Mouse (Mus musculus) bone marrow, adult 2 months (tissue): ENCODE measurements around the gene Cxcl9. TPM values are rescaled to one million over a fixed set of nuclear protein-coding genes. Genes with fewer than 3 reads are reported as not detected.

Experiments
- H3K27ac ChIP-seq: fragments of 200-500 bp; 2 replicates; pipeline ENCODE4 v1.5.1; 2012; ENCODE audit warnings: low read depth, mild to moderate bottlenecking, control low read depth, inconsistent platforms, low read length; ENCODE audit not compliant: control insufficient read depth, poor library complexity, insufficient read depth
- H3K4me1 ChIP-seq: fragments of 200-500 bp; 2 replicates; pipeline ENCODE4 v1.6.1; 2011; ENCODE audit warnings: low read length; ENCODE audit not compliant: control insufficient read depth, insufficient read depth
- H3K4me3 ChIP-seq: fragments of 200-500 bp; replicated peaks from 2 replicates; pipeline ENCODE3; 2011; ENCODE audit warnings: mild to moderate bottlenecking, low read depth, low read length, control low read depth; ENCODE audit not compliant: control insufficient read depth
- CTCF ChIP-seq: fragments of 200-500 bp; IDR thresholded peaks from 2 replicates; pipeline ENCODE4 v1.5.1; 2011; ENCODE audit warnings: low read length, control low read depth; ENCODE audit not compliant: control insufficient read depth, insufficient read depth
- POLR2A ChIP-seq: fragments of 200-500 bp; IDR thresholded peaks from 2 replicates; pipeline ENCODE4 v1.6.1; 2011; ENCODE audit warnings: low read depth, mild to moderate bottlenecking, control low read depth, low read length, borderline replicate concordance; ENCODE audit not compliant: control insufficient read depth
- WGBS: fragments of 180-500 bp; shearing (Covaris S2); methylation state at CpG from one replicate; pipeline ENCODE4 v1.1.7; 2018; 5-methylcytosine and 5-hydroxymethylcytosine counted together
- polyA plus RNA-seq: library from polyadenylated mRNA; stranded (reverse); fragments of >200 nt; gene quantifications from 2 replicates; pipeline ENCODE4 v1.2.4, GENCODE M21; 2011; ENCODE audit warnings: low replicate concordance; ENCODE audit not compliant: missing spikeins, insufficient read depth, insufficient read length

Cxcl9 gene
- polyA plus RNA-seq, 1 experiment: 1.7 TPM

DNA sequence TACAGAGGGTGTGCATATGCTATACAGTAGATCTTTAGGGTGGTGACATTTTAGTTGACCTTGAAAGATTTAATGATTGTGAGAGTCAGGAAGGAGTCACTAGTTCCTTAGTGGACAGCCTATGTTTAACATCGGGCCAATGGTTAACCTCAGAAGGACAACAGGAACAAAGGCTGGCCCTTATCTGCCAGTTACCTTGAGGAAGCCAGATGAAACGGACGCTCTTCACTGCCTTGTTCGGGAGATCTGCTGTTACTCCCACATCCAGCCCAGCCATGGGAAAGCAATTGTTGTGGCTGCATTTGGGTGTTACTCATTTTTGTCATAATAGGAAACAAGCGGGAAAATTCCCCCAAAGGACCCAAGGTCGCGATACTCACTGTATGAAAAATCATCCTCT lies 14.1 kb downstream of the Cxcl9 start:
- WGBS: 33% methylated on average over 7 of the region's 7 CpGs
- TF ChIP-seq POLR2A (no peak), CTCF (no peak)
- Histone ChIP-seq H3K4me3 (no peak overlapping the region), H3K27ac (no peak overlapping the region), H3K4me1 (no peaks in the 10 kb centered on the region; the same call in 1 of the 2 replicates)

- peaks cover 2% of the 10 kb centered on the region for H3K4me1 ChIP-seq
- H3K27ac ChIP-seq: no peak overlapping the region
- WGBS: 14% methylated on average over 13 of the region's 13 CpGs
- TF ChIP-seq POLR2A (no peak), CTCF (no peak)
- no peak overlapping the region for H3K4me3 ChIP-seq
Observed at GRCm38 (mm10) chr5:92312046-92312715, 15.7 kb downstream of the Cxcl9 start.

DNA sequence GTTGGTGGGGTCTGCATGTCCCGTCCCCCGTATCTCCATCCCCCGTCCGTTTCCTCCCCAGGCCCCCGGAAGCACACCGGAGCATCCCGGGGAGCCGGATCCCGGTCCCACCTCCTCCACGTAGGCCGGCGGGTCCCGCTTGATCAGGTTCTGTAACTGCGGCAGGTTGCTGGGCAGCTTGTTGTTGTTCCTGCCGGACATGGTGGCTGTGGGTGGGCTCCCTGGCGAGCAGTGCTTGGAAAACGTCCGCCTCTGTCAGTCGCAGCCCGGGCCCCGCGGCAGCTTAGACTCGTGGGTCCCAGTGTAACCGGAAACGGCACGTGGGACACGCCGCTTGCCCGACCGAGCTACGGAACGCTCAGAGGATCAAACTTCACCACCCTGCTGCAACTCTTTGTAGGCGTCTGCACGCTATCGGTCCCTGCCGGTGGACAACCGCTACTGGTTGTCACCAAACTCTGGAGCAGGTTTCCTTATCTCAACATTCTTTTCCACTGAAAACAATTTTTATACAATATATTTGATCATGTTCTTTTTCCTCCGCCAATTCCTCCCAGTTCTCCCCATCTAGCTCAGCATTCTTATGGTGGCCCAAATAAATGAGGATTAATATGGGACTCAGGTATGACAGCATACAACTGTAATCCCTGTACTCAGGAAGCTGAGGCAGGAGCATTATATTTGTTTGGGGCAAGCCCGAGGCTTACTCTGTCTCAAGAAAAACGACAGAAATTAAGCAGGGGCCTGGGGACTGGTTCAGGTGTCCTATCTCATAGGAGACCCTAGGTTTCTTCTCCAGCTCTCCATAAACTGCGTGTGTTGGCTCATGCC lies 18.0 kb downstream of the Cxcl9 start, which contains the start of gene Sdad1:
Gene Sdad1, minus strand, starts transcription at position 799 of the 831 bp plus-strand sequence.
- TF ChIP-seq POLR2A (peak; percentile 69; the same call in 1 of the 2 replicates), CTCF (peak; percentile 64)

DNA sequence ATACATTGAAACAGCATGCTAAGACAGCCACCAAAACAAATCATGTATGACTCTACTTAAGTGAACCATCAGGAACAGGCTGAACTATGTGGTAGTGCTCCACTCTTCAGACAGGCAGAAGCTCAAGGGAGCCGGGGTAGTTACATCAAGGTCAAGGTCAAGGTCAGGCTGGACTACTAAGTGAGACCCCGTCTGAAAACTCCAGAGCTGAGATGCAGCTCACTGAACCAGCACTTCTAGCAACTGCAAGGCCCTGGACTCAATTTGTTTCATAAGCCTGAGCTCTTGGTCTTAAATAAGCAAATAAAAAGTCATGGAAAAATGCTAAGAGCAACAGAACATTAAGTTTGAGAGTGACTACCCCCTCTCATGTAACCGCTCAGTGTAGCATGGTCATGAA lies 23.6 kb downstream of the Cxcl9 start:
- Histone ChIP-seq H3K4me1 (peaks cover 2% of the 10 kb centered on the region), H3K27ac (no peak overlapping the region), H3K4me3 (no peak overlapping the region)
- TF ChIP-seq CTCF: no peak
- TF ChIP-seq POLR2A: no peak
- 84% methylated on average over 3 of the region's 3 CpGs for WGBS

More for the DNA sequence above, 18.0 kb downstream of the Cxcl9 start, which contains the start of gene Sdad1:
- no peak within 1 kb of the TSS for H3K27ac ChIP-seq
- WGBS: 3% methylated on average over 41 of the region's 41 CpGs
- H3K4me3 ChIP-seq: peak within 1 kb of the TSS; percentile 94
- H3K4me1 ChIP-seq: peaks cover 2% of the 10 kb centered on the region

GRCm38 (mm10) chr5:92302149-92302840 lies 25.6 kb downstream of the Cxcl9 start:
- no peaks in the 10 kb centered on the region; the same call in 1 of the 2 replicates for H3K4me1 ChIP-seq
- H3K4me3 ChIP-seq: no peak overlapping the region
- no peak overlapping the region for H3K27ac ChIP-seq
- TF ChIP-seq POLR2A (no peak), CTCF (no peak)
- WGBS: 84% methylated on average over 13 of the region's 13 CpGs

- 87% methylated on average over 2 of the region's 2 CpGs for WGBS
- Histone ChIP-seq H3K27ac (no peak overlapping the region), H3K4me3 (no peak overlapping the region), H3K4me1 (no peaks in the 10 kb centered on the region)
- no peak for TF ChIP-seq POLR2A
- TF ChIP-seq CTCF: no peak
Observed at GRCm38 (mm10) chr5:92294525-92294924, 33.4 kb downstream of the Cxcl9 start.

DNA sequence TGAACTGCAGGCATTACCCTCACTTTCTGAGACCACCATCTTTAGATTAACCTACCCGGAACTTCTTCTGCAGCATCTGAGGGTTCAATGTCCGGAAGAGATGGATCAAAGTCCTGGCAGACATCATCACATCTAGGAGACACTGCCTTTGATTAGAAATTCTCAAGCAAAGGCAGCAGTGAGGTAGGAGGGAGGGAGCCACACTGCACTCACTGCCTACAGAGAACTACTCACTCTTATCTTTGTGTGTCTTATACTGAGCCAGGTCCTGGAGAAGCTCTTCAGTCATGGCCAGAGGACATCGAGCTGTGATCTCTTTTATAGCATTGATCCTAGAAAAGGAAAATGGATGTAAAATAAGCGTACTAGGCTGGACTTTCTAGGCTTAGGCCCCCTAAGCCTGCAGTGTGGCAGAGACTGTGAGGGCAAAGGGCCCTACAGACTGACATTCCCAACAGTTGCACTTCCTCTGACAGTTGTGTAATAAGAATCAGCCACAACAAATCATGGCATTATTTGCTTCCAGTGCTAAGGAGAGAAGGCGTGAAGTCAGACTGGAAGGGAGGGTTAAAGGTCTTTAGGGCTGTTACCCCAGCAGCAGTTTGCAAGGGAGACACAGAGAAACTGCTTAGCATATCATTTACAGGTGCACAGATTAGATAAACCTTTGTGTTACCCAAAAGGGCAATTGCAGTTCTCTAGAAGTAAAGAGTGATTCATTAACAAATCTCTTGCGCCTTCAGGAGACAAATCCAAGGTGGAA lies 36.0 kb downstream of the Cxcl9 start:
- Histone ChIP-seq H3K4me1 (no peaks in the 10 kb centered on the region), H3K27ac (no peak overlapping the region), H3K4me3 (no peak overlapping the region)
- WGBS: 86% methylated on average over 6 of the region's 6 CpGs
- TF ChIP-seq POLR2A (no peak), CTCF (no peak)
